Mouse (Mus musculus) MEL (cell line): Measurements from ENCODE around the gene Ddx42. TPM values are rescaled to one million over a fixed set of nuclear protein-coding genes. Genes with fewer than 3 reads are reported as not detected.

ENCODE experiments used
- DNase-seq: peaks from one replicate; pipeline ENCODE4 v3.0.0; 2011; ENCODE audit warnings: low read depth, low spot score
- H3K27ac ChIP-seq: 2 replicates; pipeline ENCODE4 v1.5.1; 2012; ENCODE audit warnings: low read depth, mild to moderate bottlenecking, control low read depth, low read length, moderate library complexity; ENCODE audit not compliant: control insufficient read depth
- H3K27me3 ChIP-seq, 2 experiments: fragments of 150-350 bp in 1 of 2; sonication (generic) in 1 of 2; 2 replicates each; pipeline ENCODE4 v1.6.1; 2012; ENCODE audit warnings: low read length in 2 of 2, mild to moderate bottlenecking in 2 of 2, improper control_type of control experiment in 1 of 2, moderate library complexity in 1 of 2; ENCODE audit not compliant: insufficient read depth in 2 of 2, control insufficient read depth in 1 of 2
- H3K36me3 ChIP-seq, 2 experiments: 2 replicates each; pipeline ENCODE4 v1.6.1; 2012 to 2014; ENCODE audit warnings: low read length in 2 of 2, improper control_type of control experiment in 1 of 2, inconsistent platforms in 1 of 2, mild to moderate bottlenecking in 1 of 2; ENCODE audit not compliant: insufficient read depth in 2 of 2, control insufficient read depth in 1 of 2
- H3K4me1 ChIP-seq, 2 experiments: fragments of 150-350 bp in 1 of 2; sonication (generic) in 1 of 2; 2 replicates each; pipeline ENCODE4 v1.6.1; 2012; ENCODE audit warnings: low read length in 2 of 2, improper control_type of control experiment in 1 of 2, mild to moderate bottlenecking in 1 of 2; ENCODE audit not compliant: insufficient read depth in 2 of 2, control insufficient read depth in 1 of 2
- H3K4me3 ChIP-seq, 2 experiments: fragments of 150-350 bp in 1 of 2; sonication (generic) in 1 of 2; 2 replicates each; pipeline ENCODE4 v1.5.1; 2012; ENCODE audit warnings: low read depth in 2 of 2, low read length in 2 of 2, mild to moderate bottlenecking in 2 of 2, moderate library complexity in 2 of 2, control low read depth in 1 of 2, improper control_type of control experiment in 1 of 2; ENCODE audit not compliant: control insufficient read depth in 1 of 2, insufficient read depth in 1 of 2
- H3K79me2 ChIP-seq: 2 replicates; pipeline ENCODE4 v1.6.1; 2012; ENCODE audit warnings: mild to moderate bottlenecking, low read length, moderate library complexity; ENCODE audit not compliant: control insufficient read depth, poor library complexity, insufficient read depth
- H3K9ac ChIP-seq: 2 replicates; pipeline ENCODE4 v1.6.1; 2012; ENCODE audit warnings: low read depth, mild to moderate bottlenecking, control low read depth, low read length, moderate library complexity; ENCODE audit not compliant: control insufficient read depth, poor library complexity, severe bottlenecking
- H3K9me3 ChIP-seq: fragments of 150-350 bp; sonication (generic); replicated peaks from 2 replicates; pipeline ENCODE4 v1.6.1; 2012; ENCODE audit warnings: mild to moderate bottlenecking, low read length, improper control_type of control experiment, moderate library complexity; ENCODE audit not compliant: insufficient read depth
- CHD1 ChIP-seq: IDR thresholded peaks from 2 replicates; pipeline ENCODE4 v1.6.1; 2012; ENCODE audit warnings: low read depth, mild to moderate bottlenecking, inconsistent platforms, low read length, improper control_type of control experiment
- CTCF ChIP-seq, 3 experiments: IDR thresholded peaks in 2 of 3; conservative IDR thresholded peaks in 1 of 3; 2 replicates each; pipeline ENCODE4 v1.5.1; 2011 to 2012; ENCODE audit warnings: low read length in 3 of 3, low read depth in 2 of 3, mild to moderate bottlenecking in 2 of 3, improper control_type of control experiment in 1 of 3, inconsistent platforms in 1 of 3, mixed read lengths in 1 of 3, moderate library complexity in 1 of 3; ENCODE audit not compliant: control insufficient read depth in 1 of 3, insufficient read depth in 1 of 3, poor library complexity in 1 of 3, severe bottlenecking in 1 of 3
- E2F4 ChIP-seq: IDR thresholded peaks from 2 replicates; pipeline ENCODE4 v1.6.1; 2011; ENCODE audit warnings: low read depth, low read length, improper control_type of control experiment, borderline replicate concordance
- ELF1 ChIP-seq: IDR thresholded peaks from 2 replicates; pipeline ENCODE4 v1.6.1; 2014; ENCODE audit warnings: low read depth, mild to moderate bottlenecking, inconsistent platforms, low read length, improper control_type of control experiment, moderate library complexity
- EP300 ChIP-seq, 2 experiments: IDR thresholded peaks; 2 replicates each; pipeline ENCODE4 v1.6.1; 2011; ENCODE audit warnings: improper control_type of control experiment in 2 of 2, low read length in 2 of 2, low read depth in 1 of 2, mild to moderate bottlenecking in 1 of 2
- ETS1 ChIP-seq: IDR thresholded peaks from 2 replicates; pipeline ENCODE4 v1.6.1; 2012; ENCODE audit warnings: low read depth, mild to moderate bottlenecking, inconsistent platforms, low read length, improper control_type of control experiment, moderate library complexity
- GABPA ChIP-seq: IDR thresholded peaks from 2 replicates; pipeline ENCODE4 v1.6.1; 2012; ENCODE audit warnings: low read depth, mild to moderate bottlenecking, inconsistent platforms, low read length, improper control_type of control experiment, moderate library complexity
- GATA1 ChIP-seq: IDR thresholded peaks from 2 replicates; pipeline ENCODE4 v1.6.1; 2011; ENCODE audit warnings: low read depth, low read length, improper control_type of control experiment
- HCFC1 ChIP-seq: IDR thresholded peaks from 2 replicates; pipeline ENCODE4 v1.6.1; 2012; ENCODE audit warnings: low read depth, mild to moderate bottlenecking, inconsistent platforms, low read length, improper control_type of control experiment, moderate library complexity
- KAT2A ChIP-seq: conservative IDR thresholded peaks from 2 replicates; pipeline ENCODE4 v1.6.1; 2012; ENCODE audit warnings: low read depth, low read length, improper control_type of control experiment, inconsistent platforms
- MAFK ChIP-seq: IDR thresholded peaks from 2 replicates; pipeline ENCODE4 v1.6.1; 2011; ENCODE audit warnings: low read depth, mild to moderate bottlenecking, low read length, improper control_type of control experiment, borderline replicate concordance
- MAX ChIP-seq: IDR thresholded peaks from 2 replicates; pipeline ENCODE4 v1.6.1; 2011; ENCODE audit warnings: low read length, improper control_type of control experiment
- MXI1 ChIP-seq: IDR thresholded peaks from 2 replicates; pipeline ENCODE4 v1.6.1; 2011; ENCODE audit warnings: mild to moderate bottlenecking, low read depth, low read length, improper control_type of control experiment
- MYB ChIP-seq: IDR thresholded peaks from 2 replicates; pipeline ENCODE4 v1.6.1; 2011; ENCODE audit warnings: mild to moderate bottlenecking, low read depth, low read length, improper control_type of control experiment
- MYC ChIP-seq: IDR thresholded peaks from 2 replicates; pipeline ENCODE4 v1.6.1; 2011; ENCODE audit warnings: low read depth, mild to moderate bottlenecking, low read length, improper control_type of control experiment, moderate library complexity
- NELFE ChIP-seq: IDR thresholded peaks from 2 replicates; pipeline ENCODE4 v1.6.1; 2011; ENCODE audit warnings: low read depth, low read length, improper control_type of control experiment
- NRF1 ChIP-seq: IDR thresholded peaks from 2 replicates; pipeline ENCODE4 v1.6.1; 2014; ENCODE audit warnings: low read depth, mild to moderate bottlenecking, inconsistent platforms, low read length, improper control_type of control experiment, moderate library complexity; ENCODE audit not compliant: poor library complexity, insufficient read depth, severe bottlenecking
- POLR2A ChIP-seq, 2 experiments: IDR thresholded peaks; 2 replicates each; pipeline ENCODE4 v1.6.1; 2011 to 2012; ENCODE audit warnings: low read length in 2 of 2, mild to moderate bottlenecking in 2 of 2, control low read depth in 1 of 2, improper control_type of control experiment in 1 of 2, low read depth in 1 of 2, moderate library complexity in 1 of 2; ENCODE audit not compliant: control insufficient read depth in 1 of 2, insufficient read depth in 1 of 2, poor library complexity in 1 of 2
- POLR2AphosphoS2 ChIP-seq: IDR thresholded peaks from 2 replicates; pipeline ENCODE4 v1.6.1; 2011; ENCODE audit warnings: low read length, improper control_type of control experiment
- POLR2AphosphoS5 ChIP-seq: IDR thresholded peaks from 2 replicates; pipeline ENCODE4 v1.6.1; 2012; ENCODE audit warnings: low read depth, borderline replicate concordance, mild to moderate bottlenecking, inconsistent platforms, low read length, moderate library complexity, mixed read lengths
- RAD21 ChIP-seq: IDR thresholded peaks from 2 replicates; pipeline ENCODE4 v1.6.1; 2011; ENCODE audit warnings: mild to moderate bottlenecking, low read depth, low read length, improper control_type of control experiment
- SIN3A ChIP-seq: IDR thresholded peaks from 2 replicates; pipeline ENCODE4 v1.6.1; 2012; ENCODE audit warnings: low read length, improper control_type of control experiment, inconsistent platforms
- TBP ChIP-seq: IDR thresholded peaks from 2 replicates; pipeline ENCODE4 v1.8.0; 2011; ENCODE audit warnings: low read depth, low read length, improper control_type of control experiment
- UBTF ChIP-seq: IDR thresholded peaks from 2 replicates; pipeline ENCODE4 v1.6.1; 2012; ENCODE audit warnings: low read depth, mild to moderate bottlenecking, inconsistent platforms, low read length, improper control_type of control experiment, moderate library complexity, borderline replicate concordance; ENCODE audit not compliant: insufficient read depth
- USF1 ChIP-seq: IDR thresholded peaks from 2 replicates; pipeline ENCODE4 v1.6.1; 2014; ENCODE audit warnings: low read depth, mild to moderate bottlenecking, inconsistent platforms, low read length, improper control_type of control experiment, moderate library complexity
- ZC3H11A ChIP-seq: IDR thresholded peaks from 2 replicates; pipeline ENCODE4 v1.6.1; 2012; ENCODE audit warnings: low read depth, mild to moderate bottlenecking, inconsistent platforms, low read length, improper control_type of control experiment
- ZMIZ1 ChIP-seq: IDR thresholded peaks from 2 replicates; pipeline ENCODE4 v1.6.1; 2012; ENCODE audit warnings: low read depth, mild to moderate bottlenecking, inconsistent platforms, low read length, improper control_type of control experiment, moderate library complexity
- ZNF384 ChIP-seq: IDR thresholded peaks from 2 replicates; pipeline ENCODE4 v1.6.1; 2012; ENCODE audit warnings: low read depth, mild to moderate bottlenecking, inconsistent platforms, low read length, improper control_type of control experiment
- polyA plus RNA-seq, 2 experiments: library from polyadenylated mRNA; stranded (reverse) in 1 of 2; unstranded in 1 of 2; fragments of >175 nt in 1 of 2; fragments of >200 nt in 1 of 2; gene quantifications; 2 replicates each; pipeline versions ENCODE4 v1.2.1 to v1.2.4; 2012; ENCODE audit warnings: low replicate concordance in 2 of 2, low read depth in 1 of 2; ENCODE audit not compliant: insufficient read length in 2 of 2, insufficient read depth in 1 of 2, missing spikeins in 1 of 2
- total RNA-seq: library from RNA; depleted of rRNA; stranded (reverse); fragments of 300-350 nt; gene quantifications from 2 replicates; pipeline ENCODE4 v1.2.3, GENCODE M21; 2012

Ddx42 gene
- total and polyA plus RNA-seq, 3 experiments, result 56.1 to 57.7 TPM; not detected in 1

DNA sequence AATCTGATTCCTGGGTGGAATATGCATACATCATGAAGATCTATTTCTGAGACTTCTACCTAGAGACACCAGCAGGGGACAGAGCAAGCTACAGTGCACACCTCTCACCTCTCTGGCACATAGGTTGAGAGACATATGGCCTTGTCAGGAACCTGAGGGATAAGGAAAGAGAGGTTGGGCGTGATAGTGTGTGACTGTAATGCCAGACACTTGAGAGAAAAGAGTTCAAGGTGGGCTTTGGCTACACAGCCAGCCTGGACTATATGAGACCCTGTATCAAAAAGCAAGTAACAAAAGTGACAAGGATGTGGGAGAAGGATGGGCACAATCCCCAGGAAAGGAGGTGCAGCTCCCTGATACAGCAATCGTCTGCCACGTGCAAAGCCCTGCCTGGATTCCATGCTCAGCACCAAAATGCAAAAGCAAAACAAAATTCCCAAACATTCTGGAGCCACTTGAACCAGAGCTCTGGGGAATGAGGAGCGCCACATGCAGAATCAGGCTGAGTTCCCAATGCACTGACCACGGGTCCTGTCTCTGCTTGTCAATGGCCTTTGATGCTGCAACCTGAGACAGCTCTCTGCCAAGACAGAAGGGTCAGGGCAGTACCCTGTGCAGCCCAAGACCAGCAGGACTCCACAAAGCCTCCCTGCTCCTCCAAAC lies 54.5 kb downstream of the Ddx42 start:
- peak overlapping the region; percentile 78 for H3K27ac ChIP-seq
- no peak for TF ChIP-seq POLR2A (IDR thresholded peaks at IDR 0.05; ENCODE audit: control insufficient read depth in 1 of 2, insufficient read depth in 1 of 2, low read depth in 1 of 2, low read length in 2 of 2, poor library complexity in 1 of 2)
- TF ChIP-seq CTCF (IDR thresholded peaks at IDR 0.05 in 2 of 3, conservative IDR thresholded peaks at IDR 0.05 in 1 of 3; ENCODE audit: control insufficient read depth in 1 of 3, insufficient read depth in 1 of 3, low read depth in 2 of 3, low read length in 3 of 3, poor library complexity in 1 of 3, severe bottlenecking in 1 of 3), result peak in 1 of 3 experiments; percentile 2; a peak in 1 of 6 replicates
- H3K4me1 ChIP-seq, result peaks cover 0 to 34% of the 10 kb centered on the region in 2 experiments; a peak in 3 of 4 replicates
- no peaks in the 10 kb centered on the region for H3K27me3 ChIP-seq
- H3K9ac ChIP-seq, result peak overlapping the region; percentile 98
- peak; percentile 27 for DNase-seq
- peaks cover 5 to 17% of the 10 kb centered on the region in 2 experiments; a peak in 3 of 4 replicates for H3K36me3 ChIP-seq
- peak overlapping the region; percentile 89 to 93 for H3K4me3 ChIP-seq
- H3K79me2 ChIP-seq, result peaks cover 43% of the 10 kb centered on the region
- no peaks in the 10 kb centered on the region for H3K9me3 ChIP-seq

GRCm38 (mm10) chr11:106271794-106272643 lies 55.3 kb downstream of the Ddx42 start:
- no peaks in the 10 kb centered on the region for H3K9me3 ChIP-seq
- peak; percentile 70 for DNase-seq
- 0 out of 2 replicates have a peak, but pooled peaks have one; percentile 12 for TF ChIP-seq UBTF
- TF ChIP-seq GATA1, result peak; percentile 53
- peak; percentile 11 for TF ChIP-seq NELFE
- TF ChIP-seq KAT2A, result no peak
- TF ChIP-seq MAX, result peak; percentile 54
- no peak for TF ChIP-seq RAD21
- TF ChIP-seq ZMIZ1, result no peak
- TF ChIP-seq ETS1, result 0 out of 2 replicates have a peak, but pooled peaks have one; percentile 11
- no peak for TF ChIP-seq USF1
- TF ChIP-seq ZNF384, result peak; percentile 80
- no peak; a peak in 1 of 4 replicates for TF ChIP-seq EP300 (IDR thresholded peaks at IDR 0.05; ENCODE audit: low read depth in 1 of 2, low read length in 2 of 2)
- no peak for TF ChIP-seq POLR2AphosphoS5
- no peak for TF ChIP-seq NRF1
- TF ChIP-seq MYC, result 0 out of 2 replicates have a peak, but pooled peaks have one; percentile 7
- TF ChIP-seq ZC3H11A, result no peak
- no peak for TF ChIP-seq GABPA
- TF ChIP-seq MXI1, result no peak
- TF ChIP-seq CHD1, result peak; percentile 77; the same call in 1 of the 2 replicates
- TF ChIP-seq TBP, result peak; percentile 49; the same call in 1 of the 2 replicates
- no peak for TF ChIP-seq HCFC1
- no peak for TF ChIP-seq ELF1
- no peak; the same call in 1 of the 2 replicates for TF ChIP-seq SIN3A
- no peak for TF ChIP-seq MAFK
- peak in 1 of 2 experiments; percentile 63; a peak in 1 of 4 replicates for TF ChIP-seq POLR2A (IDR thresholded peaks at IDR 0.05; ENCODE audit: control insufficient read depth in 1 of 2, insufficient read depth in 1 of 2, low read depth in 1 of 2, low read length in 2 of 2, poor library complexity in 1 of 2)
- no peak for TF ChIP-seq MYB
- no peak for TF ChIP-seq POLR2AphosphoS2
- TF ChIP-seq E2F4, result no peak

More at GRCm38 (mm10) chr11:106271794-106272643, 55.3 kb downstream of the Ddx42 start:
- Histone ChIP-seq H3K9ac (peak overlapping the region; percentile 98), H3K36me3 (peaks cover 0 to 22% of the 10 kb centered on the region in 2 experiments; a peak in 3 of 4 replicates), H3K79me2 (peaks cover 43% of the 10 kb centered on the region), H3K4me3 (peak overlapping the region; percentile 89 to 93), H3K4me1 (peaks cover 0 to 39% of the 10 kb centered on the region in 2 experiments; a peak in 3 of 4 replicates), H3K27me3 (no peaks in the 10 kb centered on the region), H3K27ac (peak overlapping the region; percentile 78)
